Mouse (Mus musculus) MEL (cell line): Measurements from ENCODE around the gene Megf8.
A peak's percentile ranks its signal among the peaks of the same experiment; 100 is the strongest.

Source experiments
- BHLHE40 ChIP-seq: IDR thresholded peaks from 2 replicates; pipeline ENCODE4 v1.6.1; 2012; ENCODE audit warnings: low read depth, mild to moderate bottlenecking, inconsistent platforms, low read length, improper control_type of control experiment, borderline replicate concordance
- CHD2 ChIP-seq: IDR thresholded peaks from 2 replicates; pipeline ENCODE4 v1.6.1; 2011; ENCODE audit warnings: low read length, improper control_type of control experiment
- CTCF ChIP-seq, 3 experiments: IDR thresholded peaks in 2 of 3; conservative IDR thresholded peaks in 1 of 3; 2 replicates each; pipeline ENCODE4 v1.5.1; 2011 to 2012; ENCODE audit warnings: low read length in 3 of 3, low read depth in 2 of 3, mild to moderate bottlenecking in 2 of 3, improper control_type of control experiment in 1 of 3, inconsistent platforms in 1 of 3, mixed read lengths in 1 of 3, moderate library complexity in 1 of 3; ENCODE audit not compliant: control insufficient read depth in 1 of 3, insufficient read depth in 1 of 3, poor library complexity in 1 of 3, severe bottlenecking in 1 of 3
- ELF1 ChIP-seq: IDR thresholded peaks from 2 replicates; pipeline ENCODE4 v1.6.1; 2014; ENCODE audit warnings: low read depth, mild to moderate bottlenecking, inconsistent platforms, low read length, improper control_type of control experiment, moderate library complexity
- EP300 ChIP-seq, 2 experiments: IDR thresholded peaks; 2 replicates each; pipeline ENCODE4 v1.6.1; 2011; ENCODE audit warnings: improper control_type of control experiment in 2 of 2, low read length in 2 of 2, low read depth in 1 of 2, mild to moderate bottlenecking in 1 of 2
- ETS1 ChIP-seq: IDR thresholded peaks from 2 replicates; pipeline ENCODE4 v1.6.1; 2012; ENCODE audit warnings: low read depth, mild to moderate bottlenecking, inconsistent platforms, low read length, improper control_type of control experiment, moderate library complexity
- GATA1 ChIP-seq: IDR thresholded peaks from 2 replicates; pipeline ENCODE4 v1.6.1; 2011; ENCODE audit warnings: low read depth, low read length, improper control_type of control experiment
- HCFC1 ChIP-seq: IDR thresholded peaks from 2 replicates; pipeline ENCODE4 v1.6.1; 2012; ENCODE audit warnings: low read depth, mild to moderate bottlenecking, inconsistent platforms, low read length, improper control_type of control experiment, moderate library complexity
- POLR2A ChIP-seq, 2 experiments: IDR thresholded peaks; 2 replicates each; pipeline ENCODE4 v1.6.1; 2011 to 2012; ENCODE audit warnings: low read length in 2 of 2, mild to moderate bottlenecking in 2 of 2, control low read depth in 1 of 2, improper control_type of control experiment in 1 of 2, low read depth in 1 of 2, moderate library complexity in 1 of 2; ENCODE audit not compliant: control insufficient read depth in 1 of 2, insufficient read depth in 1 of 2, poor library complexity in 1 of 2
- RCOR1 ChIP-seq: IDR thresholded peaks from 2 replicates; pipeline ENCODE4 v1.6.1; 2012; ENCODE audit warnings: low read depth, mild to moderate bottlenecking, inconsistent platforms, low read length, improper control_type of control experiment
- ZMIZ1 ChIP-seq: IDR thresholded peaks from 2 replicates; pipeline ENCODE4 v1.6.1; 2012; ENCODE audit warnings: low read depth, mild to moderate bottlenecking, inconsistent platforms, low read length, improper control_type of control experiment, moderate library complexity

DNA sequence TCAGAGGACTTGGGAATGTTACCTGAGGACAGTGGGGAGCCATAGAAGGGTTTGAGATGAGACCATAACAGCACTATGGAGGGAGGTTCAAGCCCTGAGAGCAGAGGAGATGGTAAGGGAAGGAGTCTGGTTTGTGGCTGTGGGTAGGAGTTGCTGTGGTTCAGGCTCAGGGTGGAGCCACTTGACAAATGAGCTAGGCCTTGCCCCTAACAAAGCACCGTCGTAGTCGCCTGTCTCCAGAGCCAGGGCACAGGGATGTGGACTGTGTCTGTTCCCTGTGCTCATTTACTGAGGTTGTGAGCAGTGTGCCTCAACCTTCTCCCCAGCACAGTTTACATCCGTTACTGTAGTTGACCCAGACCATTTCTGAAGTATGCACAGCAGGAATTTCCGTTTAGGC, 42.4 kb upstream of the Megf8 start:
- TF ChIP-seq POLR2A (IDR thresholded peaks at IDR 0.05; ENCODE audit: control insufficient read depth in 1 of 2, insufficient read depth in 1 of 2, low read depth in 1 of 2, low read length in 2 of 2, poor library complexity in 1 of 2) (peak in 1 of 2 experiments; percentile 38; a peak in 1 of 4 replicates), EP300 (IDR thresholded peaks at IDR 0.05; ENCODE audit: low read depth in 1 of 2, low read length in 2 of 2) (no peak; a peak in 1 of 4 replicates), ETS1 (no peak), CTCF (IDR thresholded peaks at IDR 0.05 in 2 of 3, conservative IDR thresholded peaks at IDR 0.05 in 1 of 3; ENCODE audit: control insufficient read depth in 1 of 3, insufficient read depth in 1 of 3, low read depth in 2 of 3, low read length in 3 of 3, poor library complexity in 1 of 3, severe bottlenecking in 1 of 3) (no peak), ZMIZ1 (no peak), GATA1 (no peak), HCFC1 (peak; percentile 39; the same call in 1 of the 2 replicates), RCOR1 (no peak), BHLHE40 (no peak), ELF1 (no peak), CHD2 (no peak)
